Mouse (Mus musculus): ENCODE results near the gene Ppm1n. TPM values are rescaled to one million over a fixed set of nuclear protein-coding genes. Genes with fewer than 3 reads are reported as not detected.

The Ppm1n gene
- polyA plus RNA-seq, 1 experiment from 2014 or later, result 0.17 TPM

DNA sequence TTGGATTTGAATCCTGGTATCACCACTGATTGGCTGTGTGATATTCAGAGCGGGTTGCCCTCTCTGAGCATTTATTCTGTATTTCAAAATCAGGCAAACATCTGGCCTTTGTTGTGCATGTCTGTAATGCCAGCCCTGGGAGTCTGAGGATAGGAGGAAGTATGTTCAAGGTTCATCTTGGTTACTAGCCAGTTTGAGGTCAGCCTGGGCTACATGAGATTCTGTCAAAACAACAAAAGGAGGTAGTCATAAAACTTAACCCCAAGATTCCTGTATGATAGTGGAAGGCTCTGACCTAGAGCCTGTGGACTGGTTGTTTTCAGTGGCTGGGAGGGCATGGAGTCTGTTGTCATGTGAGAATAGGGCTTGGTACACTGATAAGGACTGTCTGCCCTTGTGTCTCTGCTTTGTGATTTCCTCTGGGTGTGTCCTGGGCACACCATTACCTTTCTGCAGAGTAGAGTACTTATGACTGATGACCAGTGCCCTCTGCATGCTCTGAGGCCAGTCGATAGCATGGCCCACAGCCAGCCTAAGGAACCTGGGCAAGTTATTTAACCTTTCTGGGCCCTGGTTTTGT, 44.7 kb downstream of the Ppm1n start:
- no peak overlapping the region for H3K27ac ChIP-seq (ENCODE audit: low read length)
- ATAC-seq (ENCODE audit: insufficient read depth, low FRiP score), result no peak

DNA sequence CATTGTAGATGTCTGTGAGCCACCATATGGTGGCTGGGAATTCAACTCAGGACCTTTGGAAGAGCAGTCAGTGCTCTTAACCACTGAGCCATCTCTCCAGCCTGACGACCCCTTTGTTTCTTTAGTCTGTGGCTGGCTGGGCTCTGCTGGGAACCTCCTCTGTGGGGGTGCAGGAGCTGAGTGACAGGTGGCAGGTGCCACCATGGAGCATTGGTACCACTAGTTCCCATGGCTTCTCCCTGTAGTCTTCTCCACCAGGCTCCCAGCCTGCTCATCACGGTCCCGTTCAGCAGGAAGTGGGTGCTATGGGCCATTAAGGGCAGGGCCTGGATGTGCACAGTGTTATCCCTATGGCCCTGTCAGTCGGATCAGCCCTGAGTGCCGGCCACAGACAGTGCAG, 45.2 kb downstream of the Ppm1n start:
- Histone ChIP-seq H3K4me2 (ENCODE audit: low read depth, low read length) (no peak overlapping the region), H3K27me3 (ENCODE audit: control insufficient read depth, insufficient read depth, low read length) (no peaks in the 10 kb centered on the region), H3K36me3 (ENCODE audit: control insufficient read depth, insufficient read depth, low read length) (no peaks in the 10 kb centered on the region), H3K9ac (ENCODE audit: low read length) (no peak overlapping the region), H3K9me3 (replicated peaks; ENCODE audit: control insufficient read depth, low read length) (no peaks in the 10 kb centered on the region), H3K27ac (ENCODE audit: low read length) (no peak overlapping the region), H3K4me1 (ENCODE audit: control insufficient read depth, insufficient read depth, low read length) (peaks cover 12% of the 10 kb centered on the region), H3K4me3 (replicated peaks; ENCODE audit: low read length) (no peak overlapping the region)
- ATAC-seq (ENCODE audit: insufficient read depth, low FRiP score), result no peak
- 77% methylated on average over 5 of the region's 5 CpGs for WGBS

More for the DNA sequence above, 44.7 kb downstream of the Ppm1n start:
- 72% methylated on average over 2 of the region's 2 CpGs for WGBS
- H3K9me3 ChIP-seq (replicated peaks; ENCODE audit: control insufficient read depth, low read length), result no peaks in the 10 kb centered on the region
- H3K27me3 ChIP-seq (ENCODE audit: control insufficient read depth, insufficient read depth, low read length), result no peaks in the 10 kb centered on the region
- H3K9ac ChIP-seq (ENCODE audit: low read length), result peak overlapping the region; percentile 5; the same call in 1 of the 2 replicates
- no peaks in the 10 kb centered on the region for H3K36me3 ChIP-seq (ENCODE audit: control insufficient read depth, insufficient read depth, low read length)
- H3K4me3 ChIP-seq (replicated peaks; ENCODE audit: low read length), result no peak overlapping the region
- H3K4me2 ChIP-seq (ENCODE audit: low read depth, low read length), result no peak overlapping the region
- H3K4me1 ChIP-seq (ENCODE audit: control insufficient read depth, insufficient read depth, low read length), result peaks cover 14% of the 10 kb centered on the region

DNA sequence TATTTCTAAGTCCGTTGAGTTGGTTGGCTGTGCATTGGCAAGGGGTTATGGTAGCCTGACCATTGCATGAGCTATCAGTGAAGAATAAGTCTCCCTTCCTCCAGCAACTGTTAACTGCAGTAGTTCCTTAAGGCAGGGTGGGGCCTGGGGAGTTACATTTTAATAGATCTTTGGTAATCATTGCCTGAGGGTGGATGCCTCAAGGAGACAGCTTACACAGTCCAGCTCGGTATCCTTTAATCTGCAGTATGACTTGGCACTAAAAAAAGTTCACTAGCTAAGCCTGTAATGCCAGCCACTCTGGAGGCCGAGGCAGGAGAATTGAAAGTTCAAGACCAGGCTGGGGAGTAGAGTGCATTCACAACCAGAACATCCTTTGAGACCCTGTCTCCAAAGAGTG, 48.0 kb downstream of the Ppm1n start:
- no peaks in the 10 kb centered on the region for H3K27me3 ChIP-seq (ENCODE audit: control insufficient read depth, insufficient read depth, low read length)
- ATAC-seq (ENCODE audit: insufficient read depth, low FRiP score), result no peak
- H3K36me3 ChIP-seq (ENCODE audit: control insufficient read depth, insufficient read depth, low read length), result no peaks in the 10 kb centered on the region
- H3K4me2 ChIP-seq (ENCODE audit: low read depth, low read length), result no peak overlapping the region
- no peaks in the 10 kb centered on the region for H3K9me3 ChIP-seq (replicated peaks; ENCODE audit: control insufficient read depth, low read length)
- peaks cover 21% of the 10 kb centered on the region for H3K4me1 ChIP-seq (ENCODE audit: control insufficient read depth, insufficient read depth, low read length)
- 80% methylated on average over 3 of the region's 3 CpGs for WGBS
- no peak overlapping the region for H3K27ac ChIP-seq (ENCODE audit: low read length)
- H3K9ac ChIP-seq (ENCODE audit: low read length), result no peak overlapping the region
- H3K4me3 ChIP-seq (replicated peaks; ENCODE audit: low read length), result no peak overlapping the region

DNA sequence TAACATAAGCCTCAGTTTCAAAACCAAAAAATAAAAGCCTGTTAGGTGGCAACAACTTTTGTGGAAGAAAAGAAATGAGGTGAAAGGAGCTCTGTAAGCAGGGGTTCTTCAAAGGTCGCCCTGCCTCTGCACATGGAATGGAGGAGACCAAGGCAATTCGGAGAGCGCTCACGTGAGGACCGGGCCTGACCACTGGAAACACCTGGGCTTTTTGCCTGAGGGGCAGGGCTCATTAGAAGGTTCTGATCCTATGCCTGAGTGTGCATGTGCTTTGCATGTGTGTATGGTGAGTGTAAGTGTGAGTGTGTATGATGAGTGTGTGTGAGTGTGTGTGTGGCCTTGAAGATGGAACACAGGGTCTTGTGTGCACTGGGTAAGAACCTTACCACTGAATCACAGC, 49.0 kb downstream of the Ppm1n start:
- H3K4me2 ChIP-seq (ENCODE audit: low read depth, low read length), result no peak overlapping the region
- H3K4me3 ChIP-seq (replicated peaks; ENCODE audit: low read length), result no peak overlapping the region
- H3K36me3 ChIP-seq (ENCODE audit: control insufficient read depth, insufficient read depth, low read length), result no peaks in the 10 kb centered on the region
- WGBS, result 93% methylated on average over 5 of the region's 5 CpGs
- no peaks in the 10 kb centered on the region for H3K27me3 ChIP-seq (ENCODE audit: control insufficient read depth, insufficient read depth, low read length)
- H3K9ac ChIP-seq (ENCODE audit: low read length), result peak overlapping the region; percentile 28; the same call in 1 of the 2 replicates
- H3K9me3 ChIP-seq (replicated peaks; ENCODE audit: control insufficient read depth, low read length), result no peaks in the 10 kb centered on the region
- no peak overlapping the region for H3K27ac ChIP-seq (ENCODE audit: low read length)
- peaks cover 16% of the 10 kb centered on the region for H3K4me1 ChIP-seq (ENCODE audit: control insufficient read depth, insufficient read depth, low read length)
- ATAC-seq (ENCODE audit: insufficient read depth, low FRiP score), result no peak

DNA sequence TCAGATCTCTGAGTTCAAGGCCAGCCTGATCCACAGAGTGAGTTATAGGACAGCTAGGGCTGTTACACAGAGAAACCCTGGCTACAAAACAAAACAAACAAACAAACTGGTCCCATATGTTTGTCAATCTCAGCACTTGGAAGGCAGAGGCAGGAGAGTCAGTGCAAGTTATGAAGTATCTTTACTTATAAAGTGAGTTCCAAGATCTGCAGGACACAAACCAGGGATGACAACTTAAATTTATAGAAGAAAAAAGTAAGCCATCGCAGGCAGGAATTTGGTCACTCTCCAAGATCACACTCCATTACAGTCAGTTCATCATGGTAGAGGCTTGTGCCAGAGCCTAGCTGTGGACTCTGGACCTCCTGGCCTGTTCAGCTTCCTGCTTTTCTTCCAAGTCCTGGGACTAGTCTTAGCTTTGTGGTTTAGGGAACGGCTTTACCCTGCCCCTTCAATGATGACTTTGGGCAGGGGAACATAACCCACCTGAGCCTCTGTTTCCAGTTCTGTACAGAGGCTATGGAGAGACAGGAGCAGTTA, 49.8 kb downstream of the Ppm1n start:
- Histone ChIP-seq H3K4me2 (ENCODE audit: low read depth, low read length) (no peak overlapping the region), H3K4me3 (replicated peaks; ENCODE audit: low read length) (no peak overlapping the region), H3K4me1 (ENCODE audit: control insufficient read depth, insufficient read depth, low read length) (peaks cover 12% of the 10 kb centered on the region), H3K27ac (ENCODE audit: low read length) (no peak overlapping the region), H3K27me3 (ENCODE audit: control insufficient read depth, insufficient read depth, low read length) (no peaks in the 10 kb centered on the region), H3K9me3 (replicated peaks; ENCODE audit: control insufficient read depth, low read length) (no peaks in the 10 kb centered on the region), H3K36me3 (ENCODE audit: control insufficient read depth, insufficient read depth, low read length) (no peaks in the 10 kb centered on the region), H3K9ac (ENCODE audit: low read length) (peak overlapping the region; percentile 28; the same call in 1 of the 2 replicates)
- 91% methylated on average over 2 of the region's 2 CpGs for WGBS
- ATAC-seq (ENCODE audit: insufficient read depth, low FRiP score), result no peak

DNA sequence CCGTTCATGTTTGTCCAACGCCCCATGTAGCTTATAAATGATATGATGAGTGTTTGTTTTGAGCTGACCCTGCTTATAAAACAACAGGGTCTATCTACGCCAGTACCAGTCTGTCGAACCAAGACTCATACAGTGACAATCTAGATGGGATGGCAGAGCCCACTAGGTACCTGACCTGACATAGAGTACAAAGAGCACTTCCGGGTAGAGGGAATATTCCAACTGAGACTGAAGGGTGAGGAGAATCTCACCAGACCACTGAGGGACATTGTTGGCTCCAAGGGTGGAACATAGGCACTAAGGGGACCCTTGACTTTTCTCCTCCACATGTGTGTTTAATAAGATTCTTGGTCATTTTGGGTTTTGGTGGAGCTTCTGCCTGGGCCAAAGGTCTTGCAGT, 50.5 kb downstream of the Ppm1n start:
- 27% methylated on average over 5 of the region's 5 CpGs for WGBS
- Histone ChIP-seq H3K36me3 (ENCODE audit: control insufficient read depth, insufficient read depth, low read length) (no peaks in the 10 kb centered on the region), H3K4me1 (ENCODE audit: control insufficient read depth, insufficient read depth, low read length) (peaks cover 12% of the 10 kb centered on the region), H3K9me3 (replicated peaks; ENCODE audit: control insufficient read depth, low read length) (no peaks in the 10 kb centered on the region), H3K27me3 (ENCODE audit: control insufficient read depth, insufficient read depth, low read length) (no peaks in the 10 kb centered on the region), H3K4me3 (replicated peaks; ENCODE audit: low read length) (peak overlapping the region; percentile 61), H3K27ac (ENCODE audit: low read length) (peak overlapping the region; percentile 76), H3K9ac (ENCODE audit: low read length) (peak overlapping the region; percentile 76), H3K4me2 (ENCODE audit: low read depth, low read length) (peak overlapping the region; percentile 79)
- no peak for ATAC-seq (ENCODE audit: insufficient read depth, low FRiP score)

DNA sequence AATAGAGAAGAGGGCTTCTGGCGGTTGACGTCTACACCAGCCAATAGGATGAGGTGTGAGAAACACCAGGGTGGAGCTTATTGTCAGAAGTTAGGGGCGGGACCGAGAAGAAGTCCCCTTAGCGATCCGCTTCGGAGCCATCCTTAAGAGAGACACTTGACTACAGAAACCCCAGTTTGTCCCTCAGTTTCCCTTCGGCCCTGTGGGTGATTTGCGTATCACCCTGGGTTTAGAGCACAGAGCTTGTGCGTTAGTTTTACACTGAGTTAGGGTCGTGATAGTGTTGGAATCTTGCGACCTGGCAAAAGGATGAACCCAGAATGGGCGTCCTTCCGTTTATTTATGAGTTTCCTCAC, 51.1 kb downstream of the Ppm1n start:
- no peak for ATAC-seq (ENCODE audit: insufficient read depth, low FRiP score)
- peak overlapping the region; percentile 79 for H3K4me2 ChIP-seq (ENCODE audit: low read depth, low read length)
- under 1% methylated on average over 14 of the region's 14 CpGs for WGBS
- peak overlapping the region; percentile 76 for H3K27ac ChIP-seq (ENCODE audit: low read length)
- no peaks in the 10 kb centered on the region for H3K27me3 ChIP-seq (ENCODE audit: control insufficient read depth, insufficient read depth, low read length)
- peak overlapping the region; percentile 61 for H3K4me3 ChIP-seq (replicated peaks; ENCODE audit: low read length)
- peak overlapping the region; percentile 76 for H3K9ac ChIP-seq (ENCODE audit: low read length)
- H3K9me3 ChIP-seq (replicated peaks; ENCODE audit: control insufficient read depth, low read length), result no peaks in the 10 kb centered on the region
- H3K36me3 ChIP-seq (ENCODE audit: control insufficient read depth, insufficient read depth, low read length), result no peaks in the 10 kb centered on the region
- peaks cover 12% of the 10 kb centered on the region for H3K4me1 ChIP-seq (ENCODE audit: control insufficient read depth, insufficient read depth, low read length)

DNA sequence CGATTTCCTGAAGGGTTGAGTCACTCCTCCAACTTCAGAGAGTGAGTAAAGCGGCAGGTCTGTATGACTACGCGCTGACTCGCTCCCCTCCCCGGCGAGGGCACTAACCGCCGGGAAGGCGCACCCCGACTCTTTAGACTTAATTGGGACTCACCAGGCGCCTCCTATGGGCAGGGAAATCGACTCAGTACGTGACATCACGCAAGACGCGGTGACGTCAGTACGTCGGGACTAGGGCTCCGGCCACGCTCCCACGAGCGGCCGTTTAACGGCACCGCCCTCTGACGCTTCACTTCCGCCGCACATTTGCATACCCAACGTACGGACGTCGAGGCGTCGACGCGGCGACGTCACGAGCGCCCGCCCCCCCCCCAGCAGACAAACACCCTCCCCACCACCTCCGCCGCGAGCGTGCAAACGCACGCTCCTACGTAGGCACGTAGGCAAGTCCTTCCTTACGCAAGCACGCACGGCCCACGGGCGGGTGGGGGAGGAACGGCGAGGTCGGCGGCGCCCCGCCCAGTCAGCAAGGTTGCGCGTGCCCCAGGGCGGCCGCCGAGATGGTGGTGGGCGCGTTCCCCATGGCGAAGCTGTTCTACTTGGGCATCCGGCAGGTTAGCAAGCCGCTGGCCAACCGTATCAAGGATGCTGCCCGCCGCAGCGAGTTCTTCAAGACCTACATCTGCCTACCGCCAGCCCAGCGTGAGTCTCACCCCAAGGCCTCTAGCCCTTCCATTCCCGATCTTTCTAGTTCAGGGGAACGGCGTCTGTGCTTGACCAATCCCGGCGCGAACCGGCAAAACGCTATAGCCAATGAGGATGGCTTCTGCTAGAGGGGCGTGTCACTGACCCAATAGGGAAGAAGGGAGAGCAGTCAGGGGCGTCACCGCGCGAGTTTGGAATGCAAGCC, 51.7 kb downstream of the Ppm1n start, which contains the start of gene Opa3:
Gene Opa3, plus strand, starts transcription at position 452 of the 910 bp plus-strand sequence.
- under 1% methylated on average over 89 of the region's 91 CpGs for WGBS
- peak within 1 kb of the TSS; percentile 73 for H3K4me3 ChIP-seq (replicated peaks; ENCODE audit: low read length)
- peaks cover 12% of the 10 kb centered on the region for H3K4me1 ChIP-seq (ENCODE audit: control insufficient read depth, insufficient read depth, low read length)
- H3K9ac ChIP-seq (ENCODE audit: low read length), result peak within 1 kb of the TSS; percentile 85
- peak within 1 kb of the TSS; percentile 100 for H3K27ac ChIP-seq (ENCODE audit: low read length)
- no peaks in the 10 kb centered on the region for H3K9me3 ChIP-seq (replicated peaks; ENCODE audit: control insufficient read depth, low read length)
- ATAC-seq (ENCODE audit: insufficient read depth, low FRiP score), result peak; percentile 94
- H3K4me2 ChIP-seq (ENCODE audit: low read depth, low read length), result peak within 1 kb of the TSS; percentile 79
- no peaks in the 10 kb centered on the region for H3K36me3 ChIP-seq (ENCODE audit: control insufficient read depth, insufficient read depth, low read length)
- H3K27me3 ChIP-seq (ENCODE audit: control insufficient read depth, insufficient read depth, low read length), result no peaks in the 10 kb centered on the region
